Mouse (Mus musculus) heart, embryonic 11.5 days (tissue): ENCODE measurements around the gene Kcnb1. TPM values are rescaled to one million over a fixed set of nuclear protein-coding genes. Genes with fewer than 3 reads are reported as not detected.

ENCODE experiments used
- ATAC-seq: fragments of 200-750 bp; cut with Nextera tagmentation; replicated peaks from 2 replicates; pipeline ENCODE4 v1.8.0; 2017; ENCODE audit warnings: moderate library complexity; ENCODE audit not compliant: insufficient number of reproducible peaks, low FRiP score, low TSS enrichment
- H3K27ac ChIP-seq: fragments of 300-500 bp; sonication (generic); 2 replicates; pipeline ENCODE4 v1.5.1; 2014; ENCODE audit warnings: mild to moderate bottlenecking, low read depth, low read length
- H3K27me3 ChIP-seq: fragments of 300-500 bp; sonication (generic); 2 replicates; pipeline ENCODE4 v1.6.1; 2014; ENCODE audit warnings: mild to moderate bottlenecking, low read length, mixed read lengths; ENCODE audit not compliant: control insufficient read depth, insufficient read depth
- H3K36me3 ChIP-seq: fragments of 300-500 bp; sonication (generic); 2 replicates; pipeline ENCODE4 v1.6.1; 2014; ENCODE audit warnings: mild to moderate bottlenecking, low read length, moderate library complexity, mixed read lengths; ENCODE audit not compliant: control insufficient read depth, insufficient read depth
- H3K4me1 ChIP-seq: fragments of 300-500 bp; sonication (generic); 2 replicates; pipeline ENCODE4 v1.6.1; 2014; ENCODE audit warnings: low read length; ENCODE audit not compliant: control insufficient read depth, insufficient read depth
- H3K4me2 ChIP-seq: fragments of 300-500 bp; sonication (generic); 2 replicates; pipeline ENCODE4 v1.6.1; 2014; ENCODE audit warnings: mild to moderate bottlenecking, moderate library complexity
- H3K4me3 ChIP-seq: fragments of 300-500 bp; sonication (generic); 2 replicates; pipeline ENCODE4 v1.5.1; 2014; ENCODE audit warnings: low read depth, low read length
- H3K9ac ChIP-seq: fragments of 300-500 bp; sonication (generic); 2 replicates; pipeline ENCODE4 v1.6.1; 2014; ENCODE audit warnings: mild to moderate bottlenecking, low read depth, low read length, moderate library complexity
- H3K9me3 ChIP-seq: fragments of 300-500 bp; sonication (generic); replicated peaks from 2 replicates; pipeline ENCODE4 v1.6.1; 2016; ENCODE audit warnings: low read length; ENCODE audit not compliant: control insufficient read depth
- WGBS: fragments of 180-500 bp; shearing (Covaris S2); extraction: QIAGEN DNeasy Blood & Tissue Kit; methylation state at CpG from one replicate; pipeline ENCODE4 v1.1.7; 2014; ENCODE audit not compliant: insufficient replicate concordance; 5-methylcytosine and 5-hydroxymethylcytosine counted together
- polyA plus RNA-seq: library from polyadenylated mRNA; unstranded; fragments of >200 nt; fragmentation: Nextera tagmentation; extraction: Ambion mirVana; gene quantifications from 2 replicates; pipeline ENCODE4 v1.2.1, GENCODE M21; 2014

Kcnb1 gene
- polyA plus RNA-seq, 1 experiment from 2014 or later, result 0.16 TPM

- WGBS, result 51% methylated on average over 11 of the region's 11 CpGs
- H3K4me1 ChIP-seq, result peaks cover 10% of the 10 kb centered on the region; the same call in 1 of the 2 replicates
- ATAC-seq, result no peak
- H3K36me3 ChIP-seq, result no peaks in the 10 kb centered on the region
- H3K9ac ChIP-seq, result 0 out of 2 replicates have a peak overlapping the region, but pooled peaks have one; percentile 10
- H3K27me3 ChIP-seq, result no peaks in the 10 kb centered on the region
- H3K4me3 ChIP-seq, result no peak overlapping the region
- peak overlapping the region; percentile 14; the same call in 1 of the 2 replicates for H3K4me2 ChIP-seq
- H3K9me3 ChIP-seq, result no peaks in the 10 kb centered on the region
- H3K27ac ChIP-seq, result peak overlapping the region; percentile 29; the same call in 1 of the 2 replicates
These were observed 22.3 kb downstream of the Kcnb1 start for GRCm38 (mm10) chr2:167167515-167168212.

GRCm38 (mm10) chr2:167163600-167163999 lies 26.4 kb downstream of the Kcnb1 start:
- Histone ChIP-seq H3K4me1 (peaks cover 10% of the 10 kb centered on the region; the same call in 1 of the 2 replicates), H3K36me3 (no peaks in the 10 kb centered on the region), H3K4me2 (no peak overlapping the region), H3K27ac (no peak overlapping the region), H3K27me3 (no peaks in the 10 kb centered on the region), H3K4me3 (no peak overlapping the region), H3K9me3 (0 out of 2 replicates have a peak, but pooled peaks cover 2% of the 10 kb centered on the region), H3K9ac (no peak overlapping the region)
- no peak for ATAC-seq
- WGBS, result 72% methylated on average over 9 of the region's 9 CpGs

- 83% methylated on average over 10 of the region's 10 CpGs for WGBS
- H3K4me1 ChIP-seq, result peaks cover 10% of the 10 kb centered on the region; the same call in 1 of the 2 replicates
- H3K27ac ChIP-seq, result no peak overlapping the region
- 0 out of 2 replicates have a peak, but pooled peaks cover 2% of the 10 kb centered on the region for H3K9me3 ChIP-seq
- no peak overlapping the region for H3K9ac ChIP-seq
- no peak for ATAC-seq
- H3K4me3 ChIP-seq, result no peak overlapping the region
- no peak overlapping the region for H3K4me2 ChIP-seq
- no peaks in the 10 kb centered on the region for H3K36me3 ChIP-seq
- H3K27me3 ChIP-seq, result no peaks in the 10 kb centered on the region
These were observed 26.8 kb downstream of the Kcnb1 start for GRCm38 (mm10) chr2:167163134-167163533.

GRCm38 (mm10) chr2:167162516-167163021 lies 27.4 kb downstream of the Kcnb1 start:
- H3K4me2 ChIP-seq, result no peak overlapping the region
- H3K9me3 ChIP-seq, result 0 out of 2 replicates have a peak, but pooled peaks cover 2% of the 10 kb centered on the region
- H3K9ac ChIP-seq, result no peak overlapping the region
- no peak for ATAC-seq
- H3K4me1 ChIP-seq, result peaks cover 6% of the 10 kb centered on the region; the same call in 1 of the 2 replicates
- H3K4me3 ChIP-seq, result no peak overlapping the region
- no peak overlapping the region for H3K27ac ChIP-seq
- 65% methylated on average over 10 of the region's 10 CpGs for WGBS
- H3K27me3 ChIP-seq, result no peaks in the 10 kb centered on the region
- H3K36me3 ChIP-seq, result no peaks in the 10 kb centered on the region

- Histone ChIP-seq H3K27me3 (no peaks in the 10 kb centered on the region), H3K4me1 (peaks cover 8% of the 10 kb centered on the region; the same call in 1 of the 2 replicates), H3K27ac (no peak overlapping the region), H3K4me3 (no peak overlapping the region), H3K36me3 (no peaks in the 10 kb centered on the region), H3K9ac (no peak overlapping the region), H3K4me2 (no peak overlapping the region), H3K9me3 (0 out of 2 replicates have a peak, but pooled peaks cover 2% of the 10 kb centered on the region)
- 76% methylated on average over 4 of the region's 4 CpGs for WGBS
- no peak for ATAC-seq
These were observed 30.2 kb downstream of the Kcnb1 start for GRCm38 (mm10) chr2:167159721-167160120.

GRCm38 (mm10) chr2:167158780-167159179 lies 31.2 kb downstream of the Kcnb1 start:
- no peak for ATAC-seq
- Histone ChIP-seq H3K36me3 (no peaks in the 10 kb centered on the region), H3K4me3 (no peak overlapping the region), H3K4me1 (peaks cover 11% of the 10 kb centered on the region; the same call in 1 of the 2 replicates), H3K9ac (no peak overlapping the region), H3K27me3 (no peaks in the 10 kb centered on the region; the same call in 1 of the 2 replicates), H3K27ac (no peak overlapping the region), H3K4me2 (no peak overlapping the region), H3K9me3 (0 out of 2 replicates have a peak, but pooled peaks cover 2% of the 10 kb centered on the region)
- WGBS, result 74% methylated on average over 5 of the region's 5 CpGs

- Histone ChIP-seq H3K9me3 (0 out of 2 replicates have a peak, but pooled peaks cover 2% of the 10 kb centered on the region), H3K27ac (no peak overlapping the region), H3K4me2 (no peak overlapping the region), H3K27me3 (peaks cover 3% of the 10 kb centered on the region; the same call in 1 of the 2 replicates), H3K9ac (no peak overlapping the region), H3K4me1 (peaks cover 8% of the 10 kb centered on the region; the same call in 1 of the 2 replicates), H3K4me3 (no peak overlapping the region), H3K36me3 (no peaks in the 10 kb centered on the region)
- ATAC-seq, result no peak
- WGBS, result 42% methylated on average over 9 of the region's 9 CpGs
These were observed 33.7 kb downstream of the Kcnb1 start for GRCm38 (mm10) chr2:167156118-167156715.

- Histone ChIP-seq H3K9me3 (no peaks in the 10 kb centered on the region; the same call in 1 of the 2 replicates), H3K36me3 (no peaks in the 10 kb centered on the region), H3K27me3 (peaks cover 3% of the 10 kb centered on the region; the same call in 1 of the 2 replicates), H3K27ac (no peak overlapping the region), H3K9ac (no peak overlapping the region), H3K4me1 (peaks cover 8% of the 10 kb centered on the region; the same call in 1 of the 2 replicates), H3K4me3 (no peak overlapping the region), H3K4me2 (no peak overlapping the region)
- peak; percentile 10; the same call in 1 of the 2 replicates for ATAC-seq
- WGBS, result 55% methylated on average over 4 of the region's 4 CpGs
These were observed 34.4 kb downstream of the Kcnb1 start for GRCm38 (mm10) chr2:167155541-167155973.
